Mouse (Mus musculus) liver, embryonic 14.5 days (tissue): ENCODE measurements around the gene Rnf220. TPM values are rescaled to one million over a fixed set of nuclear protein-coding genes. Genes with fewer than 3 reads are reported as not detected.

Experiments used
- ATAC-seq: fragments of 200-750 bp; cut with Nextera tagmentation; 2 replicates; pipeline ENCODE4 v1.8.0; 2017; ENCODE audit warnings: moderate number of reproducible peaks, mild to moderate bottlenecking, moderate library complexity; ENCODE audit not compliant: insufficient read depth
- DNase-seq, 3 experiments: peaks; one replicate each; pipeline ENCODE4 v3.0.0-alpha.2; 2012 to 2013; ENCODE audit warnings: low read depth in 3 of 3, low spot score in 3 of 3
- H3K27ac ChIP-seq: fragments of 300-500 bp; sonication (generic); 2 replicates; pipeline ENCODE4 v1.5.1; 2014; ENCODE audit warnings: moderate library complexity, mild to moderate bottlenecking, control low read depth, inconsistent platforms
- H3K27me3 ChIP-seq: fragments of 300-500 bp; sonication (generic); 2 replicates; pipeline ENCODE4 v1.6.1; 2014; ENCODE audit warnings: mild to moderate bottlenecking, low read length, moderate library complexity; ENCODE audit not compliant: control insufficient read depth, insufficient read depth
- H3K36me3 ChIP-seq: fragments of 300-500 bp; sonication (generic); replicated peaks from 2 replicates; pipeline ENCODE4 v1.6.1; 2014; ENCODE audit warnings: low read depth; ENCODE audit not compliant: control insufficient read depth, insufficient read depth
- H3K4me1 ChIP-seq, 2 experiments: fragments of 200-500 bp in 1 of 2; fragments of 300-500 bp in 1 of 2; sonication (generic) in 1 of 2; replicated peaks; 2 replicates each; pipeline ENCODE4 v1.6.1; 2012 to 2014; ENCODE audit warnings: antibody characterized with exemption in 1 of 2, inconsistent platforms in 1 of 2, low read length in 1 of 2; ENCODE audit not compliant: control insufficient read depth in 2 of 2, insufficient read depth in 2 of 2
- H3K4me2 ChIP-seq: fragments of 300-500 bp; sonication (generic); 2 replicates; pipeline ENCODE4 v1.6.1; 2014; ENCODE audit warnings: low read depth, mild to moderate bottlenecking, control low read depth, moderate library complexity
- H3K4me3 ChIP-seq, 2 experiments: fragments of 200-500 bp in 1 of 2; fragments of 300-500 bp in 1 of 2; sonication (generic) in 1 of 2; 2 replicates each; pipeline ENCODE4 v1.5.1; 2012 to 2014; ENCODE audit warnings: low read depth in 2 of 2, low read length in 2 of 2, mild to moderate bottlenecking in 2 of 2, control low read depth in 1 of 2, inconsistent platforms in 1 of 2, moderate library complexity in 1 of 2; ENCODE audit not compliant: insufficient read depth in 1 of 2
- H3K9ac ChIP-seq: fragments of 300-500 bp; sonication (generic); replicated peaks from 2 replicates; pipeline ENCODE4 v1.6.1; 2014; ENCODE audit warnings: mild to moderate bottlenecking, control low read depth, moderate library complexity
- H3K9me3 ChIP-seq: fragments of 300-500 bp; sonication (generic); 2 replicates; pipeline ENCODE4 v1.6.1; 2016; ENCODE audit warnings: low read length, mixed read lengths; ENCODE audit not compliant: control insufficient read depth
- CTCF ChIP-seq: IDR thresholded peaks from 2 replicates; pipeline ENCODE4 v1.5.1; 2016; ENCODE audit warnings: antibody characterized with exemption, low read depth, control low read depth
- EP300 ChIP-seq: IDR thresholded peaks from 2 replicates; pipeline ENCODE4 v1.6.1; 2016; ENCODE audit warnings: antibody characterized with exemption, low read depth
- WGBS: fragments of 180-500 bp; shearing (Covaris S2); extraction: QIAGEN DNeasy Blood & Tissue Kit; methylation state at CpG from one replicate; pipeline ENCODE4 v1.1.7; 2014; ENCODE audit not compliant: insufficient replicate concordance; 5-methylcytosine and 5-hydroxymethylcytosine counted together
- polyA plus RNA-seq, 2 experiments: library from polyadenylated mRNA; depleted of rRNA in 1 of 2; stranded (reverse) in 1 of 2; unstranded in 1 of 2; fragments of >200 nt; fragmentation: Nextera tagmentation in 1 of 2; extraction: Ambion mirVana in 1 of 2; gene quantifications; 2 replicates each; pipeline versions ENCODE4 v1.2.1 to v1.2.3; 2012 to 2014

Rnf220 gene
- polyA plus RNA-seq, 2 experiments: 17.9 to 29.1 TPM

GRCm38 (mm10) chr4:117489566-117489965, 7.3 kb downstream of the Rnf220 start:
- ATAC-seq (no peak), DNase-seq (no peak)
- 81% methylated on average over 9 of the region's 9 CpGs for WGBS
- TF ChIP-seq EP300 (no peak), CTCF (no peak)
- Histone ChIP-seq H3K9me3 (no peaks in the 10 kb centered on the region), H3K36me3 (no peaks in the 10 kb centered on the region), H3K27ac (no peak overlapping the region), H3K9ac (no peak overlapping the region), H3K4me3 (no peak overlapping the region), H3K27me3 (peaks cover 60% of the 10 kb centered on the region), H3K4me1 (peaks cover 2 to 7% of the 10 kb centered on the region in 2 experiments; a peak in 2 of 4 replicates), H3K4me2 (no peak overlapping the region)

DNA sequence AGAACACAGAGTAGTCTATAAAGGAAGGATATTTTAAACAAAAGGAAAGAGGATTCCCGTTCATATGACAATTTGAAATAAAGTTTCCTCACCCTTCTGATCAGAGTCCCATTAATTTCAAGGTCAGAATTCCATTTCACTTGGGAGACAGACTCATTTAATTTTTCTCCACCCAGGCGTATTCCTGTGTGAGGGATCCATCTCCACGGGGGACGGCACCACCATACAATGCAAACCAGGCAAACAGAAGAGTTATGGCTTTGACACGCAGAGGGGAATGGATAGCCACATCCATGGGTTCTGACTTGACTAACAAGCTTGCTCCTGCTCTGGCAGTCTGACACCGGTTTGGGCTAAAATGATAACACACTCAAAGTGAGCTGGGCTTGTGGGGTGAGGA, 9.4 kb downstream of the Rnf220 start:
- H3K36me3 ChIP-seq: no peaks in the 10 kb centered on the region
- H3K9ac ChIP-seq: no peak overlapping the region
- no peak overlapping the region for H3K4me2 ChIP-seq
- H3K27ac ChIP-seq: no peak overlapping the region
- ATAC-seq: no peak
- no peaks in the 10 kb centered on the region for H3K9me3 ChIP-seq
- peaks cover 9 to 15% of the 10 kb centered on the region in 2 experiments for H3K4me1 ChIP-seq
- no peak overlapping the region for H3K4me3 ChIP-seq
- H3K27me3 ChIP-seq: peaks cover 43% of the 10 kb centered on the region
- TF ChIP-seq EP300: no peak
- TF ChIP-seq CTCF: no peak
- 52% methylated on average over 6 of the region's 6 CpGs for WGBS
- DNase-seq: no peak

DNA sequence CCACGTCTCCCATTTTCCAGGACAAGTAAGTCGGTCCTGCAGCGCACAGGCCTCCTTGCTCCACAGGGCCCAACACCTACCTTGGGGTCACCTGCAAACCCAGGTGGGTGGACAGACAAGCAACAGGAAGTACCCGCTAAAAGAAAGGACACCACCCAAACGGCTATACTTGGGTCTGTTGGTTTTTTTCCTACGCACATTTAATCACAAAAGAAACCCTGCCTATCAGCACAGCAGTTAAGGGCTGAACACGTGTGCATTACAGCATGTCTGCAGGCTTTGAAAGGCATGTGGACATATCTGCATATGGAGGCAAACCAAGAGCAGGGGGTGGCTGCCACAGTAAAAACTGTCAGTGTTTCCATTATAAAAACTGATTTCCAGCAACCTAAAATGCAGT, 10.7 kb downstream of the Rnf220 start:
- no peak overlapping the region for H3K4me3 ChIP-seq
- H3K27me3 ChIP-seq: peaks cover 31% of the 10 kb centered on the region
- no peaks in the 10 kb centered on the region for H3K9me3 ChIP-seq
- peaks cover 21 to 28% of the 10 kb centered on the region in 2 experiments for H3K4me1 ChIP-seq
- ATAC-seq (no peak), DNase-seq (no peak)
- no peak for TF ChIP-seq CTCF
- TF ChIP-seq EP300: no peak
- no peaks in the 10 kb centered on the region for H3K36me3 ChIP-seq
- H3K4me2 ChIP-seq: no peak overlapping the region
- 46% methylated on average over 7 of the region's 7 CpGs for WGBS
- no peak overlapping the region for H3K27ac ChIP-seq
- no peak overlapping the region for H3K9ac ChIP-seq

GRCm38 (mm10) chr4:117485045-117485780, 11.6 kb downstream of the Rnf220 start:
- WGBS: 42% methylated on average over 13 of the region's 13 CpGs
- peaks cover 23% of the 10 kb centered on the region for H3K27me3 ChIP-seq
- H3K9ac ChIP-seq: no peak overlapping the region
- peak overlapping the region; percentile 60 to 74; a peak in 3 of 4 replicates for H3K4me3 ChIP-seq
- no peak for TF ChIP-seq EP300
- no peak for TF ChIP-seq CTCF
- H3K9me3 ChIP-seq: no peaks in the 10 kb centered on the region
- ATAC-seq: no peak
- DNase-seq: no peak
- no peak overlapping the region for H3K27ac ChIP-seq
- no peaks in the 10 kb centered on the region for H3K36me3 ChIP-seq
- peaks cover 29 to 37% of the 10 kb centered on the region in 2 experiments for H3K4me1 ChIP-seq
- peak overlapping the region; percentile 98 for H3K4me2 ChIP-seq

- peak overlapping the region; percentile 60 to 74 for H3K4me3 ChIP-seq
- under 1% methylated on average over 69 of the region's 69 CpGs for WGBS
- peak; percentile 46; the same call in 1 of the 2 replicates for ATAC-seq
- DNase-seq: no peak
- no peak overlapping the region for H3K27ac ChIP-seq
- no peaks in the 10 kb centered on the region for H3K9me3 ChIP-seq
- TF ChIP-seq EP300: no peak
- peak; percentile 37; the same call in 1 of the 2 replicates for TF ChIP-seq CTCF
- H3K27me3 ChIP-seq: peaks cover 20% of the 10 kb centered on the region
- H3K4me1 ChIP-seq: peaks cover 36 to 45% of the 10 kb centered on the region in 2 experiments
- peak overlapping the region; percentile 98 for H3K4me2 ChIP-seq
- H3K36me3 ChIP-seq: no peaks in the 10 kb centered on the region
- peak overlapping the region; percentile 55 for H3K9ac ChIP-seq
Observed at GRCm38 (mm10) chr4:117484256-117485044, 12.4 kb downstream of the Rnf220 start.
